Mouse (Mus musculus): ENCODE measurements around the gene Bbof1. TPM values are rescaled to one million over a fixed set of nuclear protein-coding genes. Genes with fewer than 3 reads are reported as not detected.
A peak's percentile ranks its signal among the peaks of the same experiment; 100 is the strongest.

Bbof1 gene
- polyA plus RNA-seq, 2 experiments, result 1.1 to 1.3 TPM

- ATAC-seq (ENCODE audit: low FRiP score, low read depth), result no peak
- WGBS, result 16% methylated on average over 8 of the region's 8 CpGs
- no peak for TF ChIP-seq POLR2A (IDR thresholded peaks at IDR 0.05; ENCODE audit: borderline replicate concordance, extremely low read depth, insufficient read depth, insufficient read length)
- Histone ChIP-seq H3K9me3 (ENCODE audit: control insufficient read depth, low read length) (no peaks in the 10 kb centered on the region), H3K36me3 (ENCODE audit: control insufficient read depth, insufficient read depth, low read length) (no peaks in the 10 kb centered on the region), H3K9ac (ENCODE audit: low read depth, low read length, severe bottlenecking) (no peak overlapping the region), H3K4me1 (ENCODE audit: control insufficient read depth, insufficient read depth, low read length) (0 out of 2 replicates have a peak, but pooled peaks cover 4% of the 10 kb centered on the region), H3K4me2 (replicated peaks; ENCODE audit: low read depth, low read length, severe bottlenecking) (no peak overlapping the region), H3K27ac (replicated peaks; ENCODE audit: low read depth, low read length) (no peak overlapping the region), H3K27me3 (ENCODE audit: control insufficient read depth, insufficient read depth, low read length) (no peaks in the 10 kb centered on the region), H3K4me3 (replicated peaks; ENCODE audit: low read length) (no peak overlapping the region)
- DNase-seq (ENCODE audit: low spot score), result peak; percentile 45
Measured at GRCm38 (mm10) chr12:84487324-84488056, 78.6 kb downstream of the Bbof1 start.

Other genes with a start within 250 kb of the Bbof1 start
- gene Elmsan1, start 190.2 kb upstream of the Bbof1 start, polyA plus RNA-seq (2012; rRNA removed), result 14.4 and 18.1 TPM in 2 replicates
- 10.5 and 11.8 TPM in 2 replicates for gene Elmsan1, start 190.2 kb upstream of the Bbof1 start, polyA plus RNA-seq (2014; fragmentation: Nextera tagmentation; extraction: Ambion mirVana)
- 8.5 and 11.0 TPM in 2 replicates for gene Ptgr2, start 123.8 kb upstream of the Bbof1 start, polyA plus RNA-seq (2012; rRNA removed)
- gene Ptgr2, start 123.8 kb upstream of the Bbof1 start, polyA plus RNA-seq (2014; fragmentation: Nextera tagmentation; extraction: Ambion mirVana), result 13.8 and 15.2 TPM in 2 replicates
- gene Zfp410, start 92.2 kb upstream of the Bbof1 start, polyA plus RNA-seq (2012; rRNA removed), result 63.6 and 67.3 TPM in 2 replicates
- gene Zfp410, start 92.2 kb upstream of the Bbof1 start, polyA plus RNA-seq (2014; fragmentation: Nextera tagmentation; extraction: Ambion mirVana), result 81.7 and 82.2 TPM in 2 replicates
- gene Coq6, start 47.4 kb upstream of the Bbof1 start, polyA plus RNA-seq (2012; rRNA removed), result 49.2 and 63.5 TPM in 2 replicates
- 42.4 and 44.8 TPM in 2 replicates for gene Coq6, start 47.4 kb upstream of the Bbof1 start, polyA plus RNA-seq (2014; fragmentation: Nextera tagmentation; extraction: Ambion mirVana)
- gene Fam161b, start 47.2 kb upstream of the Bbof1 start, polyA plus RNA-seq (2012; rRNA removed), result 3.4 and 4.7 TPM in 2 replicates
- gene Fam161b, start 47.2 kb upstream of the Bbof1 start, polyA plus RNA-seq (2014; fragmentation: Nextera tagmentation; extraction: Ambion mirVana), result 2.1 and 2.8 TPM in 2 replicates
- 7.7 and 8.0 TPM in 2 replicates for gene Entpd5, start within 50 bp of the Bbof1 start, polyA plus RNA-seq (2012; rRNA removed)
- gene Entpd5, start within 50 bp of the Bbof1 start, polyA plus RNA-seq (2014; fragmentation: Nextera tagmentation; extraction: Ambion mirVana), result 12.2 and 12.7 TPM in 2 replicates
- 10.4 and 18.1 TPM in 2 replicates for gene Rnf113a2, start 8.1 kb downstream of the Bbof1 start, polyA plus RNA-seq (2012; rRNA removed)
- gene Rnf113a2, start 8.1 kb downstream of the Bbof1 start, polyA plus RNA-seq (2014; fragmentation: Nextera tagmentation; extraction: Ambion mirVana), result 21.6 and 24.5 TPM in 2 replicates
- 18.9 and 19.0 TPM in 2 replicates for gene Aldh6a1, start 41.9 kb downstream of the Bbof1 start, polyA plus RNA-seq (2012; rRNA removed)
- gene Aldh6a1, start 41.9 kb downstream of the Bbof1 start, polyA plus RNA-seq (2014; fragmentation: Nextera tagmentation; extraction: Ambion mirVana), result 37.9 and 41.2 TPM in 2 replicates
- 17.3 and 26.9 TPM in 2 replicates for gene Lin52, start 42.4 kb downstream of the Bbof1 start, polyA plus RNA-seq (2012; rRNA removed)
- gene Lin52, start 42.4 kb downstream of the Bbof1 start, polyA plus RNA-seq (2014; fragmentation: Nextera tagmentation; extraction: Ambion mirVana), result 17.9 and 24.2 TPM in 2 replicates
- 0.47 and 0.65 TPM in 2 replicates for gene Vsx2, start 160.7 kb downstream of the Bbof1 start, polyA plus RNA-seq (2012; rRNA removed)
- 0.22 and 0.29 TPM in 2 replicates for gene Vsx2, start 160.7 kb downstream of the Bbof1 start, polyA plus RNA-seq (2014; fragmentation: Nextera tagmentation; extraction: Ambion mirVana)
- 32.3 and 37.9 TPM in 2 replicates for gene Abcd4, start 208.3 kb downstream of the Bbof1 start, polyA plus RNA-seq (2012; rRNA removed)
- gene Abcd4, start 208.3 kb downstream of the Bbof1 start, polyA plus RNA-seq (2014; fragmentation: Nextera tagmentation; extraction: Ambion mirVana), result 11.5 and 12.5 TPM in 2 replicates
- gene Vrtn, start 231.9 kb downstream of the Bbof1 start, polyA plus RNA-seq (2012; rRNA removed), result 0.04 and 0.06 TPM in 2 replicates
- not detected in 2 replicates for gene Vrtn, start 231.9 kb downstream of the Bbof1 start, polyA plus RNA-seq (2014; fragmentation: Nextera tagmentation; extraction: Ambion mirVana)